Mouse (Mus musculus): ENCODE measurements around the gene Rccd1. TPM values are rescaled to one million over a fixed set of nuclear protein-coding genes. Genes with fewer than 3 reads are reported as not detected.

Rccd1 gene
- total RNA-seq, 2 experiments from 2014 or later: 11.3 to 14.3 TPM

- ATAC-seq (replicated peaks; ENCODE audit: poor library complexity): 0 out of 2 replicates have a peak, but pooled peaks have one; percentile 26
Observed at GRCm38 (mm10) chr7:80307766-80308165, 16.5 kb downstream of the Rccd1 start.

GRCm38 (mm10) chr7:80301522-80301921, 22.7 kb downstream of the Rccd1 start:
- peak; percentile 46; the same call in 1 of the 2 replicates for ATAC-seq (replicated peaks; ENCODE audit: poor library complexity)

DNA sequence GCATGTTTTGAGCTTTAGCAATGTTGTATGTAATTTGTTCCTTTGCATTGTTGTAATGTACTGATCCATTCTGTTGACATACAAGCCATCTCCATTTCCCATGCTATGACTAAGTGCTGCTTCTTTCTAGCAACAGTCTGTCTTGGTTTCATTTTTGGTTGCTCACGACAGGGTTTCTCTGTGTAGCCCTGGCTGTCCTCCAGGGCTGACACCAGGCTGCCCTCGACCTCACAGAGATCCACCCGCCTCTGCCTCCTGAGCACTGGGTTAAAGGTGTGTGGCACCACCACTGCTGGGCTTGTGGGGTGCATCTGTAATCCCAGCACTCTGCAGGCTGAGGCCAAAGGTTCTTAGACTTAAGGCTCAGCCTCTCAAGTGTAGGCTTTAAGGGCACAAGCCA, 24.7 kb downstream of the Rccd1 start:
- no peak for ATAC-seq (replicated peaks; ENCODE audit: poor library complexity)

DNA sequence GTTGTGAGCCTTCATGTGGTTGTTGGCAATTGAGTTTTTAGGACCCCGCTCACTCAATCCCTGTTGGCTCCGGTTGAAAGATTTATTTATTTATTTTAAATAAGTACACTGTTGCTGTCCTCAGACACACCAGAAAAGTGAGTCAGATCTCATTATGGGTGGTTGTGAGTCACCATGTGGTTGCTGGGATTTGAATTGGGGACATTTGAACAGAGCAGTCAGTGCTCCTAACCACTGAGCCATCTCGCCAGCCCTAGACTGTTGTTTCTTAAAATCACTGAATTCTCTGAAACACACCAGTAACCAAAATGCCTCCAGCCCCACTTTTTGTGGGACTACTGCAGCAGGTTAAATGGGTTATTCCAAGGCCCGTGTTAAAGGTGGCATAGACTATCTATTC, 25.5 kb downstream of the Rccd1 start:
- ATAC-seq (replicated peaks; ENCODE audit: poor library complexity): no peak

GRCm38 (mm10) chr7:80297041-80297440, 27.2 kb downstream of the Rccd1 start:
- ATAC-seq (replicated peaks; ENCODE audit: poor library complexity): no peak

DNA sequence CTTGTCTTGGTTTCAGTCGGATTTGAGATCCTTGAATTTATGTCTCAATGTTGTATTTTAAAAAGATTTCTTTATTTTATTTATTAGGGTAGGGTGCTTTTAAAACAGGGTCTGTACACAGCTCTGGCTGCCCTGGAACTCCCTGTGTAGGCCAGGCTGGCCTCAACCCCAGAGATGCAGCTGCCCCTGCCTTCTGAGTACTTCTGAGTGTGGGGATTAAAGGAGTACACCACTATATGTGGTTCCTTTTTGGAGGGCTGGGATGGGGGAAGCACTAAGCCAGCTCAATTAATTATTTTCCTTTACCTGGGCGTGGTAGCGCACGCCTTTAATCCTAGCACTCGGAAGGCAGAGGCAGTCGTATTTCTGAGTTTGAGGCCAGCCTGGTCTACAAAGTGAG, 27.8 kb downstream of the Rccd1 start:
- ATAC-seq (replicated peaks; ENCODE audit: poor library complexity): no peak

- ATAC-seq (replicated peaks; ENCODE audit: poor library complexity): peak; percentile 2; the same call in 1 of the 2 replicates
Observed at GRCm38 (mm10) chr7:80294764-80295648, 29.2 kb downstream of the Rccd1 start.

DNA sequence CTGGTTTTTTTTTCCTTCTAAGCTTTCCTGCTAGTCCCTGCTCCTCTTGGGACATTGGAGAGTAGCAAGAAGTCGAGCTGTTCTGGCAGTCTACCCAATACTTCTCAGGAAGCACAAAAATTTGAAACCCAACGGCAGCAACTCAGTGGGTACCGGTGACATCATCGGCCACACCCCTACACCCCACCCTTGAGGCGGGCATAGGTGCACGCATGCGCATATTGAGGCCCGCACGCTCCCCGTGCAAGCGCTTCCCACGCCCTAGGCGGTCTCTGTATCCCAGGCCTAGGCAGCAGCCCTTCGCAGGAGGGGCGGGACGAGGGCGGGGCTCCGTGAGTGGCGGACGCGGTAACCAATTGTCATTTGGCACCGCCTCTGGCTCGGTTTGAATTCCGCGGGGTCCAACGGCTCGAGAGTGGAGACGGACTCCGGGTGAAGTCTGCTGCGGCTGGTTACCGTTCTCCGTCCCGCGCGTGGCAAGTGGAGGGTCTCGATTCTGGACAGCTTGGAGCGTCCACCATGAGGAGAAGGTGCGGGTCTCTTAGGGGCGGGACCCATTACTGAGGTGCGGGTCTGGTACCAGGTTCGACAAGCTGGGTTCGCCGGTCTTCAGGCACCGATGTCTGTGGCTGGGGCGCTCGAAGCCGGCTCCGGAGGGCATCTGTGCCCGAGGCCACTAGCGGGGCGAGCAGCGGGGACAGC, 30.0 kb downstream of the Rccd1 start, which contains the start of gene Prc1:
Gene Prc1 (plus strand): TSS at position 389 of the 702 bp plus-strand sequence.
- ATAC-seq (replicated peaks; ENCODE audit: poor library complexity): peak; percentile 99

DNA sequence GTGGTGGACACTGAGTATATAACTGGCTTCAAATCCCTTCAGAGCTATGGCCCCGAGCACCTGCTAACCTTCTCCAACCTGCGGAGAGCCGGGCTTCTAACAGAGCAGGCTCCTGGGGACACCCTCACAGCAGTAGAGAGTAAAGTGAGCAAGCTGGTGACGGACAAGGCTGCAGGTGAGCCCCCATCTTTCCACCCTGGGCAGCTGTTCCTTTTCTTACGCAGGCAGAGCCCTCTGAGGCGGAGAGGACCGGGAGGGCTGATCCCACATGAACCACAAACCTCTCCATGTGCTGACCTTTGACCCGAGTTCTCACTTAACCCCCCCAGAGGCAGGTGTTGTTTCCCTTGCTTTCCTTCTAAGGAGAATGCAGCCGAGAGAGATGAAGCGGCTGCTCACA, 36.5 kb downstream of the Rccd1 start:
- ATAC-seq (replicated peaks; ENCODE audit: poor library complexity): no peak

- no peak for ATAC-seq (replicated peaks; ENCODE audit: poor library complexity)
Observed at GRCm38 (mm10) chr7:80285725-80286124, 38.5 kb downstream of the Rccd1 start.

- ATAC-seq (replicated peaks; ENCODE audit: poor library complexity): no peak
Observed at GRCm38 (mm10) chr7:80284391-80284790, 39.9 kb downstream of the Rccd1 start.

GRCm38 (mm10) chr7:80283226-80283918, 40.9 kb downstream of the Rccd1 start:
- no peak for ATAC-seq (replicated peaks; ENCODE audit: poor library complexity)

DNA sequence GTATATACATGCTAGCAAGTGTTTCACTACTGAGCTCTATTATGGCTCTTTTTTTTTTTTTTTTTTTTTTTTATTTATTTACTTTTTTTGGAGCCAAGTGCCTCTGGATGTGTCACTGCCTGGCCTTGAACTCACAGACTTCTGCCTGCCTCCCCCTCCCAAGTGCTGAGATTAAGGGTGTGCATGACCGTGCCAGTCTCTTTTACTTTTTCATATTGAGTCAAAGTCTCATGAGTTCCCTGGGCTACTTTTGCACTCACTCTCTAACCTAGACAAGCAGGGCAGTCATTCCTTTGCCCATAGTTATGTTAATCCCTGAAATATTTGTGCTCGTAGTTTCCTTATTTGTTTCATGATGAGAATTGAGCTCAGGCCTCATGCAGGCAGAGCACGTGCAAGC, 42.6 kb downstream of the Rccd1 start:
- no peak for ATAC-seq (replicated peaks; ENCODE audit: poor library complexity)

- no peak; the same call in 1 of the 2 replicates for ATAC-seq (replicated peaks; ENCODE audit: poor library complexity)
Observed at GRCm38 (mm10) chr7:80280998-80281397, 43.3 kb downstream of the Rccd1 start.

- no peak for ATAC-seq (replicated peaks; ENCODE audit: poor library complexity)
Observed at GRCm38 (mm10) chr7:80280032-80280431, 44.2 kb downstream of the Rccd1 start.

GRCm38 (mm10) chr7:80276374-80276773, 47.9 kb downstream of the Rccd1 start:
- no peak for ATAC-seq (replicated peaks; ENCODE audit: poor library complexity)

GRCm38 (mm10) chr7:80273456-80273855, 50.8 kb downstream of the Rccd1 start:
- ATAC-seq (replicated peaks; ENCODE audit: poor library complexity): no peak

DNA sequence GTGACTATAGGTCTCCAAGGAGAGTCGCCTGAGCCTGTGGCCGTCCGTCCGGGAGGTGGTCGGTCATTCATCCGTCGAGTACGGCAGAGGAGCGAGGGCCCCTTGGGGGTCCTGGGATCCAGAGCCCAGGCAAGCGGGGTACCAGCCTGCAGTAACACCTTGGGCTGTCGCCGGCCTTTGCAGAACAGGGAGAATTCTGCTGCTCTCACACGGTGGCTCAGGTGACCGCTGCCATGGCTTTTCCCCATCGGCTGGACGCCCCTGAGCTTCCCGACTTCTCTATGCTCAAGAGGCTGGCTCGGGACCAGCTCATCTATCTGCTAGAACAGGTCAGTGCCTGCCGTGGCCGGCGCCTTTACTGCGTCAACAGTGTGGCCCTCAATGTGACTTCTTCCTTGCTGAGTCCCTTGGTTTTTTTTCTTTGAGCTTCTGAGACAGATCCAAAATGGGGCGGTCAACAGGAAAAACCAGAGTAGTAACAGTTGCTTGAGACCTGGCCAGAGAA, 54.5 kb downstream of the Rccd1 start:
- peak; percentile 54 for ATAC-seq (replicated peaks; ENCODE audit: poor library complexity)

GRCm38 (mm10) chr7:80268897-80269750, 55.1 kb downstream of the Rccd1 start, which contains the start of gene Vps33b:
TSS of gene Vps33b (plus strand) at chr7:80269649.
- ATAC-seq (replicated peaks; ENCODE audit: poor library complexity): peak; percentile 97

DNA sequence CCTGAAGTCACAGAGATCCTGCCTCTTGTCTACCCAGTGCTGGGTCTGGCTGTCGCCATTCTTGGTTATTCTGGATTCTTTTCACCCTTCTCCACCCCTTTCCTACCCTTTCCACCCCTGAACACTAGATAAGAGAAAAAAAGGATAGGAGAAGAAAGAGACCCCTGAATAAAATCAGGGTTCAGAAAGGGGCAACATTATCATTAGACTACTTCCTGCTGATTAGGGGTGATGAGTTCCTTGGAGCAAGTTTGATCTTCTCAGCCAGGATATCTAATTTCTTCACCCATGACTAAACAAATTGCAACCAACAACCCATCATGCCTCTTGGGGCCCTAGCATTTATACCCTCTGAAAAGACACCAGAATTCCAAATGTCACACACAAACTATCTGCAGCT, 56.5 kb downstream of the Rccd1 start:
- ATAC-seq (replicated peaks; ENCODE audit: poor library complexity): no peak
